ENCODE assay signal across 7 mouse cellular contexts in the genomic region with DNA sequence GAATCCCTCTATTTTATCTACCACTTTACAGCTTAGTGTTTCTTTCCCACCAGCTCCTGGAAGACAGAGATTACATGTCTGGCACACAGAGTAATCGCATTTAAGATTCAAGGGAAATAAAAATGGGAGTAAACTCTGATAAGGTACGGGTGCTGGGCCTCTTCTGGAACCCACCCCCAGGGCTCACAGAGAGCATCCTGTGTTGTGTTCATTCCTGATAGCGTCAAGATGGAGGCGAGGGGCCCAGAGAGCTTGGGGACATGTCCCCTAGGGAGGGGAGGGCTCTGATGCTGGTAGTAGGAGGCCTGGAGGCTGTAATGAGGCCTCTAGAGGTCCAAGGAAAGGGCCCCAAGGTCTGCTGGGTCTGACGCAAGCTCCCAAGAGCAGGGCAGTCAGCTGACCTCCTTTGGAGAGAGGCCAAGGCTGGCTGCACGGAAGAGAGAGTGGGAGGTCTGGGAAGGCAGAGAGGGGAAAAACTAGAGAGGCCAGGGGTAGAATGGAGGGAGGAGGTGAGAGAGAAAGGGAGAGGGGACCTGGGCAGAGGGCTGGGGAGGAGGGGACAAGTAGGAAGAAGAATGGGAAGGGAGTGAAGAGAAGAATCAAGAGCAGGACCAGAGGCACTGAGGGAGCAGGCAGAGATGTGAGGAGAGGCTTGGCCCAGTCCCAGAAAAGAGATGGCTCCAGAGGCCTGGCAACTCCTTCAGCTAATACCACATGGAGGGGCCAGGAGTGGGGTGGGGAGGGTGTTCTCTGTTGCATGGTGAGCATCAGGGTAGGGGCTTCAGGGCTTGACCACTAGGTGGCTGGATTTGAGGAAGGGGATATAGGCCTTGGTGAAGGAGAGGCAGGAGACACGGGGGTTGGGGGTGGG.
DNase-seq lines count a peak whose midpoint lies in the region; ATAC-seq and TF ChIP-seq lines count a peak whose summit lies in the region.

No protein-coding gene starts in this region.

- H3K27me3 ChIP-seq in heart, embryonic 10.5 days (ENCODE audit: insufficient read depth, poor library complexity, severe bottlenecking), result no peaks in the 10 kb centered on the region
- no peaks in the 10 kb centered on the region for H3K27me3 ChIP-seq in kidney, embryonic 14.5 days (ENCODE audit: control insufficient read depth, insufficient read depth, low read length)
- H3K27me3 ChIP-seq in lung, postnatal 0 days (replicated peaks; ENCODE audit: insufficient read depth, low read length), result no peaks in the 10 kb centered on the region
- H3K27me3 ChIP-seq in stomach, embryonic 16.5 days (ENCODE audit: control insufficient read depth, insufficient read depth, low read length), result no peaks in the 10 kb centered on the region

- TF ChIP-seq EP300 in lung, postnatal 0 days (IDR thresholded peaks at IDR 0.05), result no peak

- H3K4me3 ChIP-seq in heart, embryonic 10.5 days, result 0 out of 2 replicates have a peak overlapping the region, but pooled peaks have one; percentile 1
- H3K4me3 ChIP-seq in kidney, embryonic 14.5 days (ENCODE audit: low read length), result no peak overlapping the region
- H3K4me3 ChIP-seq in lung, postnatal 0 days (ENCODE audit: low read depth, low read length), result no peak overlapping the region
- no peak overlapping the region for H3K4me3 ChIP-seq in stomach, embryonic 16.5 days (replicated peaks; ENCODE audit: low read length)

- no peaks in the 10 kb centered on the region for H3K9me3 ChIP-seq in heart, embryonic 10.5 days
- no peaks in the 10 kb centered on the region for H3K9me3 ChIP-seq in kidney, embryonic 14.5 days (ENCODE audit: control insufficient read depth, low read length)
- H3K9me3 ChIP-seq in lung, postnatal 0 days (ENCODE audit: low read length), result no peaks in the 10 kb centered on the region
- no peaks in the 10 kb centered on the region for H3K9me3 ChIP-seq in stomach, embryonic 16.5 days (replicated peaks; ENCODE audit: control insufficient read depth, low read length)

- 35% methylated on average over 7 of the region's 7 CpGs for WGBS in heart, embryonic 10.5 days
- 38% methylated on average over 7 of the region's 7 CpGs for WGBS in kidney, embryonic 14.5 days
- WGBS in lung, postnatal 0 days, result 37% methylated on average over 7 of the region's 7 CpGs
- 39% methylated on average over 7 of the region's 7 CpGs for WGBS in stomach, embryonic 16.5 days

- no peak for TF ChIP-seq CTCF in lung, postnatal 0 days (IDR thresholded peaks at IDR 0.05)

- H3K9ac ChIP-seq in kidney, embryonic 14.5 days (ENCODE audit: low read depth, low read length), result no peak overlapping the region
- no peak overlapping the region for H3K9ac ChIP-seq in lung, postnatal 0 days (replicated peaks; ENCODE audit: low read depth)
- H3K9ac ChIP-seq in stomach, embryonic 16.5 days (ENCODE audit: low read length), result no peak overlapping the region

- H3K4me1 ChIP-seq in heart, embryonic 10.5 days, result peaks cover 28% of the 10 kb centered on the region
- peaks cover 8% of the 10 kb centered on the region; the same call in 1 of the 2 replicates for H3K4me1 ChIP-seq in kidney, embryonic 14.5 days (ENCODE audit: control insufficient read depth, insufficient read depth, low read length)
- peaks cover 4% of the 10 kb centered on the region; the same call in 1 of the 2 replicates for H3K4me1 ChIP-seq in lung, postnatal 0 days (ENCODE audit: insufficient read depth, low read depth, low read length)
- peaks cover 6% of the 10 kb centered on the region; the same call in 1 of the 2 replicates for H3K4me1 ChIP-seq in stomach, embryonic 16.5 days (ENCODE audit: control insufficient read depth, insufficient read depth, low read length)

- H3K27ac ChIP-seq in heart, embryonic 10.5 days, result peak overlapping the region; percentile 83
- peak overlapping the region; percentile 17; the same call in 1 of the 2 replicates for H3K27ac ChIP-seq in kidney, embryonic 14.5 days (ENCODE audit: low read depth, low read length)
- peak overlapping the region; percentile 26; the same call in 1 of the 2 replicates for H3K27ac ChIP-seq in lung, postnatal 0 days (ENCODE audit: low read length)
- H3K27ac ChIP-seq in stomach, embryonic 16.5 days (ENCODE audit: low read length), result peak overlapping the region; percentile 8; the same call in 1 of the 2 replicates

- peak; percentile 75 for ATAC-seq in kidney, embryonic 14.5 days (ENCODE audit: low FRiP score, low TSS enrichment)
- peak; percentile 85 for ATAC-seq in lung, postnatal 0 days
- peak; percentile 80 for ATAC-seq in stomach, embryonic 16.5 days (ENCODE audit: insufficient read depth, low FRiP score)

- H3K36me3 ChIP-seq in heart, embryonic 10.5 days, result no peaks in the 10 kb centered on the region
- no peaks in the 10 kb centered on the region for H3K36me3 ChIP-seq in kidney, embryonic 14.5 days (ENCODE audit: control insufficient read depth, insufficient read depth, low read length)
- H3K36me3 ChIP-seq in lung, postnatal 0 days (ENCODE audit: insufficient read depth, low read length), result no peaks in the 10 kb centered on the region
- H3K36me3 ChIP-seq in stomach, embryonic 16.5 days (ENCODE audit: control insufficient read depth, insufficient read depth, low read length), result no peaks in the 10 kb centered on the region

- no peak overlapping the region for H3K4me2 ChIP-seq in kidney, embryonic 14.5 days (replicated peaks; ENCODE audit: low read depth, low read length)
- no peak overlapping the region for H3K4me2 ChIP-seq in lung, postnatal 0 days (replicated peaks; ENCODE audit: low read depth, low read length)
- no peak overlapping the region for H3K4me2 ChIP-seq in stomach, embryonic 16.5 days (ENCODE audit: low read depth, low read length)

- peak; percentile 83 for DNase-seq in adipocyte (ENCODE audit: low spot score)
- DNase-seq in c-Kit-negative CD71-positive TER-119-positive erythroid progenitor cells, embryonic 14.5 days (ENCODE audit: low read depth, low spot score), result peak; percentile 60
- DNase-seq in heart, embryonic 10.5 days (ENCODE audit: low spot score), result peak; percentile 93
- DNase-seq in lung, postnatal 0 days (ENCODE audit: low spot score), result peak; percentile 78
- no peak for DNase-seq in frontal cortex, postnatal 36 days (ENCODE audit: low spot score in 2 of 2)

Comparison
In these comparisons a context has a peak if more than half of its experiments do, and no peak if none do; other contexts are left out.
1. DNase-seq: peak in adipocyte (single experiment), c-Kit-negative CD71-positive TER-119-positive erythroid progenitor cells, embryonic 14.5 days (single experiment), heart, embryonic 10.5 days (single experiment) and lung, postnatal 0 days (single experiment); none in frontal cortex, postnatal 36 days (0 of 2).
2. H3K27ac ChIP-seq: peak in every context shown above with its lines; median percentile 83 in heart, embryonic 10.5 days; 26 in lung, postnatal 0 days; 17 in kidney, embryonic 14.5 days; 8 in stomach, embryonic 16.5 days.
3. Peak in every context shown above with its lines, with median percentiles within 50 percentile points of each other: ATAC-seq.